Mouse (Mus musculus) hindbrain, postnatal 0 days (tissue): ENCODE measurements around the gene B3gat3. TPM values are rescaled to one million over a fixed set of nuclear protein-coding genes. Genes with fewer than 3 reads are reported as not detected.
"Not testable (repeated sequence)": the region's sequence is repeated elsewhere in the genome, so short reads cannot be mapped to it uniquely, and the experiment has no call there.

Experiments
- ATAC-seq: fragments of 200-750 bp; cut with Nextera tagmentation; 2 replicates; pipeline ENCODE4 v1.8.0; 2017; ENCODE audit warnings: mild to moderate bottlenecking, moderate TSS enrichment, moderate library complexity
- DNase-seq: peaks from one replicate; pipeline ENCODE4 v3.0.0-alpha.2; 2015; ENCODE audit warnings: low spot score
- H3K27ac ChIP-seq: fragments of 300-500 bp; sonication (generic); 2 replicates; pipeline ENCODE4 v1.5.1; 2014; ENCODE audit warnings: mild to moderate bottlenecking
- H3K27me3 ChIP-seq: fragments of 300-500 bp; sonication (generic); 2 replicates; pipeline ENCODE4 v1.6.1; 2014; ENCODE audit warnings: low read length, mixed read lengths; ENCODE audit not compliant: insufficient read depth
- H3K36me3 ChIP-seq: fragments of 300-500 bp; sonication (generic); 2 replicates; pipeline ENCODE4 v1.6.1; 2014; ENCODE audit warnings: low read length, mixed read lengths; ENCODE audit not compliant: insufficient read depth
- H3K4me1 ChIP-seq: fragments of 300-500 bp; sonication (generic); 2 replicates; pipeline ENCODE4 v1.6.1; 2014; ENCODE audit warnings: antibody characterized with exemption, low read length, mixed read lengths; ENCODE audit not compliant: insufficient read depth
- H3K4me2 ChIP-seq: fragments of 300-500 bp; sonication (generic); 2 replicates; pipeline ENCODE4 v1.6.1; 2014; ENCODE audit warnings: low read depth, mild to moderate bottlenecking, low read length, moderate library complexity, mixed read lengths
- H3K4me3 ChIP-seq: fragments of 300-500 bp; sonication (generic); 2 replicates; pipeline ENCODE4 v1.5.1; 2014; ENCODE audit warnings: low read length
- H3K9ac ChIP-seq: fragments of 300-500 bp; sonication (generic); replicated peaks from 2 replicates; pipeline ENCODE4 v1.6.1; 2014; ENCODE audit warnings: mild to moderate bottlenecking, low read length, moderate library complexity, mixed read lengths
- H3K9me3 ChIP-seq: fragments of 300-500 bp; sonication (generic); 2 replicates; pipeline ENCODE4 v1.6.1; 2016; ENCODE audit warnings: low read length, mixed read lengths
- CTCF ChIP-seq: IDR thresholded peaks from 2 replicates; pipeline ENCODE4 v1.5.1; 2016; ENCODE audit warnings: antibody characterized with exemption, control low read depth, low read depth
- WGBS: fragments of 180-500 bp; shearing (Covaris S2); extraction: QIAGEN DNeasy Blood & Tissue Kit; methylation state at CpG from one replicate; pipeline ENCODE4 v1.1.7; 2014; 5-methylcytosine and 5-hydroxymethylcytosine counted together
- polyA plus RNA-seq: library from polyadenylated mRNA; unstranded; fragments of >200 nt; fragmentation: Nextera tagmentation; extraction: Ambion mirVana; gene quantifications from 2 replicates; pipeline ENCODE4 v1.2.1, GENCODE M21; 2015
- total RNA-seq: library from RNA; depleted of rRNA; stranded (reverse); fragments of >200 nt; gene quantifications from 2 replicates; pipeline ENCODE4 v1.2.3, GENCODE M21; 2014

The B3gat3 gene
- total and polyA plus RNA-seq, 2 experiments from 2014 or later: 92.3 to 97.5 TPM

DNA sequence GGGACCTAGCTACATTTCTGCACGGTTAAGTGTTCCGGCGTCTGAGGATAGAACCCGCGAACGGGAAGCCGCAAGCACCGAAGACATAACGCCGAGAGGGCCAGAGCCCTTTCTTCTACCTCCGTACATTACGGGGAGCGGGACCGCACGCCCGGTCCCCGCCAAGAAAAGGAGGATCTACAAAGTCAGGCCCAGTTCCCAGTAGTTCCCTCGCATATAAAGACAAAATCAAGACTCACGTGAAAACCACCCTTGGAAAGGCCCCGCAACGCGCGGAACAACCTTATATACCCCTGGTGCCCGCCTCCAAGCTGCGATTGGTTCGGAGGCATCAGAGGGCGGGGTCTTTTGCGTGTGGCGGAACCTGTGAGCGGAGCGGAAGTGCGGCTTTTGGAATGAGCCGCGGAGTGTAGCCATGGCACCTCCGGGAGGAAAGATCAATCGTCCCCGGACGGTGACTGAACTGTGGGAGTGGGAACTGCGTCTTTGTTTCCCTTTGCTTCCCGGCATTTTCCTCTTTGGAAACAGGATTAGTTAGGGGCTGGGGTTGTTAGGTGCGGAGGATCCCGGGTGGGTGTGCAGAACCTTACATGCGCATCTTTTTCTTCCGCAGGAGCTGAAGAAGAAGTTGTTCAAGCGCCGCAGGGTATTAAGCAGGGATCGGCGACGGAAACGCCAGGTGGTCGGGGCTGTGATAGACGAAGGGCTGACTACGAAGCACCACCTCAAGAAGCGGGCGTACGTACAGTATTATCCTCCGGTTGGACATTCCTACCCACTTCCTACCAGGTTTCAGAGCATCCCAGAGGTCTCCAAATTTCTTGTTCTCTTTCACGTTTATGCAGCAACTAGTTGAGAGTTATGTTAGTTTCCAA, 31.4 kb upstream of the B3gat3 start, which contains the start of the genes 1810009A15Rik and Gm49416:
1810009A15Rik (plus strand) TSS at position 343 of the 875 bp plus-strand sequence.
Gm49416 (plus strand) TSS at position 416 of the 875 bp plus-strand sequence.
- Histone ChIP-seq H3K9ac (peak within 1 kb of the TSS; percentile 57), H3K27ac (peak within 1 kb of the TSS; percentile 71), H3K4me2 (peak within 1 kb of the TSS; percentile 90), H3K9me3 (no peaks in the 10 kb centered on the region), H3K4me3 (peak within 1 kb of the TSS; percentile 43), H3K27me3 (no peaks in the 10 kb centered on the region), H3K36me3 (no peaks in the 10 kb centered on the region), H3K4me1 (peaks cover 9% of the 10 kb centered on the region; the same call in 1 of the 2 replicates)
- under 1% methylated on average over 58 of the region's 58 CpGs for WGBS
- peak; percentile 97 for ATAC-seq
- peak; percentile 5; the same call in 1 of the 2 replicates for TF ChIP-seq CTCF
- peak; percentile 98 for DNase-seq

- peaks cover 6% of the 10 kb centered on the region; the same call in 1 of the 2 replicates for H3K4me1 ChIP-seq
- H3K4me3 ChIP-seq: peak within 1 kb of the TSS; percentile 82
- H3K9me3 ChIP-seq: no peaks in the 10 kb centered on the region
- H3K9ac ChIP-seq: peak within 1 kb of the TSS; percentile 89
- H3K4me2 ChIP-seq: peak within 1 kb of the TSS; percentile 97
- ATAC-seq: peak; percentile 74
- peak; percentile 92 for DNase-seq
- WGBS: 3% methylated on average over 54 of the region's 54 CpGs
- no peak for TF ChIP-seq CTCF
- peak within 1 kb of the TSS; percentile 84 for H3K27ac ChIP-seq
- no peaks in the 10 kb centered on the region for H3K27me3 ChIP-seq
- 0 out of 2 replicates have a peak, but pooled peaks cover 6% of the 10 kb centered on the region for H3K36me3 ChIP-seq
These were observed 27.1 kb upstream of the B3gat3 start, which contains the start of gene Ints5 for GRCm38 (mm10) chr19:8892829-8893766. TSS of gene Ints5 (plus strand) at chr19:8893005.

- Histone ChIP-seq H3K9me3 (no peaks in the 10 kb centered on the region), H3K27ac (no peak overlapping the region), H3K4me3 (no peak overlapping the region), H3K4me2 (no peak overlapping the region), H3K27me3 (no peaks in the 10 kb centered on the region), H3K9ac (no peak overlapping the region), H3K4me1 (peaks cover 9% of the 10 kb centered on the region), H3K36me3 (0 out of 2 replicates have a peak, but pooled peaks cover 6% of the 10 kb centered on the region)
- ATAC-seq: no peak
- no peak for DNase-seq
- 85% methylated on average over 9 of the region's 9 CpGs for WGBS
- TF ChIP-seq CTCF: no peak
These were observed 24.7 kb upstream of the B3gat3 start for GRCm38 (mm10) chr19:8895397-8895960.

DNA sequence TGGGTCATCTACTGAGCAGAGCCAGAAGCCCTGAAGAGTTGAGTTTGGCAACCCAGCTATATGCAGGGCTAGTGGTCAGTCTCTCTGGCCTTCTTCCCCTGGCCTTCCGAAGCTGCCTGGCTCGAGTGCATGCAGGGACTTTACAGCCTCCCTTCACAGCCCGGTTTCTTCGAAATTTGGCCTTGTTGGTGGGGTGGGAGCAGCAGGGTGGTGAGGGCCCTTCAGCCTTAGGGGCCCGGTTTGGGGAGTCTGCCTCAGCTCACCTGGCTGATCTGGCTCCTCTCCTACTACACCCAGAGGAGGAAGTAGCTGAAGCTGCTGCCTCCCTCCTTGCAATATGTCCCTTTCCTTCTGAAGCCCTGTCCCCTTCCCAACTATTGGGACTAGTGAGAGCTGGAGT, 23.9 kb upstream of the B3gat3 start:
- H3K27ac ChIP-seq, H3K9ac ChIP-seq, H3K4me1 ChIP-seq, H3K36me3 ChIP-seq, H3K9me3 ChIP-seq, H3K27me3 ChIP-seq, H3K4me2 ChIP-seq, H3K4me3 ChIP-seq, DNase-seq, ATAC-seq: not testable (repeated sequence)
- WGBS: 87% methylated on average over 5 of the region's 5 CpGs

DNA sequence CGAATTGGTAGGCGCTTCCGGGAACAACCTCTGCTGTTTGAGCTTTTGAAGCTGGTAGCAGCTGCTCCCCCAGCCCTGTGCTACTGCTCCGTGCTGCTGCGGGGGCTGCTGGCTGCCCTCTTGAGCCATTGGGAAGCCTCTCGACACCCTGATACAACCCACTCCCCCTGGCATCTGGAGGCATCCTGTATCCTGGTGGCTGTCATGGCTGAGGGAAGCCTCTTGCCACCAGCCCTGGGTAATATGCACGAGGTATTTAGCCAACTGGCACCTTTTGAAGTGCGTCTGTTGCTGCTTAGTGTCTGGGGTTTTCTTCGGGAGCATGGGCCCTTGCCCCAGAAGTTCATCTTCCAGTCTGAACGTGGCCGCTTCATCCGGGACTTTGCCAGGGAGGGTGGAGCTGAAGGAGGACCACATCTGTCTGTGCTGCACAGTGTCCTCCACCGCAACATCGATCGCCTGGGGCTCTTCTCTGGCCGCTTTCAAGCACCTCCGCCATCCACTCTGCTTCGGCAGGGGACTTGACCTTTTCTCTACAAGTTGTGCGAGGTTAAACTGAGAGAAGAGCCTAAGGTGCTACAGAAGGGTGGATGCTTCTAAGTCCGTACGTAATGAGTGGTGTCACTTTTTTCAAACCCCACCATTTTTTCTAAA, 22.8 kb upstream of the B3gat3 start:
- peak; percentile 46 for ATAC-seq
- not testable (repeated sequence) for H3K4me1 ChIP-seq, H3K27me3 ChIP-seq, H3K9me3 ChIP-seq, H3K36me3 ChIP-seq
- Histone ChIP-seq H3K27ac (peak overlapping the region; percentile 86), H3K9ac (peak overlapping the region; percentile 94; the same call in 1 of the 2 replicates), H3K4me3 (peak overlapping the region; percentile 91), H3K4me2 (peak overlapping the region; percentile 72)
- WGBS: 19% methylated on average over 21 of the region's 21 CpGs
- peak; percentile 54 for DNase-seq
